Mouse (Mus musculus): ENCODE data around the gene Ubac2. TPM values are rescaled to one million over a fixed set of nuclear protein-coding genes. Genes with fewer than 3 reads are reported as not detected.

Gene Ubac2
- polyA plus RNA-seq, 1 experiment from 2014 or later, result 67.3 TPM

- no peaks in the 10 kb centered on the region for H3K9me3 ChIP-seq (replicated peaks)
- no peak overlapping the region for H3K4me3 ChIP-seq (replicated peaks)
- no peaks in the 10 kb centered on the region for H3K27me3 ChIP-seq
- H3K36me3 ChIP-seq, result peaks cover 16% of the 10 kb centered on the region; the same call in 1 of the 2 replicates
- no peak overlapping the region for H3K4me2 ChIP-seq (replicated peaks)
- 90% methylated on average over 13 of the region's 13 CpGs for WGBS
- H3K9ac ChIP-seq, result no peak overlapping the region
- H3K27ac ChIP-seq (replicated peaks), result no peak overlapping the region
- no peak for ATAC-seq (ENCODE audit: insufficient number of reproducible peaks, low FRiP score, low TSS enrichment, low read depth)
- H3K4me1 ChIP-seq, result no peaks in the 10 kb centered on the region
Measured at GRCm38 (mm10) chr14:121992395-121993280, 114.2 kb downstream of the Ubac2 start.

GRCm38 (mm10) chr14:121993616-121994015 is 115.2 kb downstream of the Ubac2 start:
- no peak overlapping the region for H3K4me2 ChIP-seq (replicated peaks)
- no peak for ATAC-seq (ENCODE audit: insufficient number of reproducible peaks, low FRiP score, low TSS enrichment, low read depth)
- no peak overlapping the region for H3K9ac ChIP-seq
- no peaks in the 10 kb centered on the region for H3K9me3 ChIP-seq (replicated peaks)
- H3K27ac ChIP-seq (replicated peaks), result no peak overlapping the region
- H3K36me3 ChIP-seq, result peaks cover 18% of the 10 kb centered on the region; the same call in 1 of the 2 replicates
- WGBS, result 89% methylated on average over 4 of the region's 4 CpGs
- H3K4me1 ChIP-seq, result no peaks in the 10 kb centered on the region
- H3K4me3 ChIP-seq (replicated peaks), result no peak overlapping the region
- no peaks in the 10 kb centered on the region for H3K27me3 ChIP-seq

GRCm38 (mm10) chr14:121994171-121994700 is 115.8 kb downstream of the Ubac2 start:
- peaks cover 18% of the 10 kb centered on the region; the same call in 1 of the 2 replicates for H3K36me3 ChIP-seq
- no peaks in the 10 kb centered on the region for H3K27me3 ChIP-seq
- no peak overlapping the region for H3K4me2 ChIP-seq (replicated peaks)
- no peaks in the 10 kb centered on the region for H3K4me1 ChIP-seq
- no peaks in the 10 kb centered on the region for H3K9me3 ChIP-seq (replicated peaks)
- ATAC-seq (ENCODE audit: insufficient number of reproducible peaks, low FRiP score, low TSS enrichment, low read depth), result no peak
- no peak overlapping the region for H3K4me3 ChIP-seq (replicated peaks)
- no peak overlapping the region for H3K27ac ChIP-seq (replicated peaks)
- no peak overlapping the region for H3K9ac ChIP-seq
- 93% methylated on average over 17 of the region's 17 CpGs for WGBS

GRCm38 (mm10) chr14:121994846-121995556 is 116.6 kb downstream of the Ubac2 start:
- no peak for ATAC-seq (ENCODE audit: insufficient number of reproducible peaks, low FRiP score, low TSS enrichment, low read depth)
- H3K27ac ChIP-seq (replicated peaks), result no peak overlapping the region
- no peak overlapping the region for H3K9ac ChIP-seq
- no peaks in the 10 kb centered on the region for H3K9me3 ChIP-seq (replicated peaks)
- H3K4me1 ChIP-seq, result no peaks in the 10 kb centered on the region
- H3K4me3 ChIP-seq (replicated peaks), result no peak overlapping the region
- H3K4me2 ChIP-seq (replicated peaks), result no peak overlapping the region
- WGBS, result 91% methylated on average over 7 of the region's 7 CpGs
- H3K36me3 ChIP-seq, result peaks cover 18% of the 10 kb centered on the region; the same call in 1 of the 2 replicates
- H3K27me3 ChIP-seq, result no peaks in the 10 kb centered on the region

- no peak overlapping the region for H3K4me2 ChIP-seq (replicated peaks)
- H3K4me1 ChIP-seq, result no peaks in the 10 kb centered on the region
- no peak overlapping the region for H3K4me3 ChIP-seq (replicated peaks)
- H3K9me3 ChIP-seq (replicated peaks), result no peaks in the 10 kb centered on the region
- no peak for ATAC-seq (ENCODE audit: insufficient number of reproducible peaks, low FRiP score, low TSS enrichment, low read depth)
- no peaks in the 10 kb centered on the region for H3K27me3 ChIP-seq
- H3K9ac ChIP-seq, result no peak overlapping the region
- 96% methylated on average over 1 of the region's 1 CpGs for WGBS
- no peak overlapping the region for H3K27ac ChIP-seq (replicated peaks)
- peaks cover 18% of the 10 kb centered on the region; the same call in 1 of the 2 replicates for H3K36me3 ChIP-seq
Measured at GRCm38 (mm10) chr14:121995557-121995870, 117.1 kb downstream of the Ubac2 start.

- no peaks in the 10 kb centered on the region for H3K9me3 ChIP-seq (replicated peaks)
- 89% methylated on average over 8 of the region's 8 CpGs for WGBS
- no peak overlapping the region for H3K27ac ChIP-seq (replicated peaks)
- H3K4me2 ChIP-seq (replicated peaks), result no peak overlapping the region
- no peak for ATAC-seq (ENCODE audit: insufficient number of reproducible peaks, low FRiP score, low TSS enrichment, low read depth)
- H3K9ac ChIP-seq, result no peak overlapping the region
- H3K4me3 ChIP-seq (replicated peaks), result no peak overlapping the region
- H3K27me3 ChIP-seq, result no peaks in the 10 kb centered on the region
- no peaks in the 10 kb centered on the region for H3K4me1 ChIP-seq
- H3K36me3 ChIP-seq, result peaks cover 18% of the 10 kb centered on the region; the same call in 1 of the 2 replicates
Measured at GRCm38 (mm10) chr14:121996786-121997185, 118.4 kb downstream of the Ubac2 start.

GRCm38 (mm10) chr14:121999455-121999854 is 121.0 kb downstream of the Ubac2 start:
- no peak overlapping the region for H3K9ac ChIP-seq
- H3K4me2 ChIP-seq (replicated peaks), result no peak overlapping the region
- no peak overlapping the region for H3K4me3 ChIP-seq (replicated peaks)
- no peak for ATAC-seq (ENCODE audit: insufficient number of reproducible peaks, low FRiP score, low TSS enrichment, low read depth)
- no peaks in the 10 kb centered on the region for H3K27me3 ChIP-seq
- H3K27ac ChIP-seq (replicated peaks), result no peak overlapping the region
- no peaks in the 10 kb centered on the region for H3K9me3 ChIP-seq (replicated peaks)
- WGBS, result 78% methylated on average over 8 of the region's 8 CpGs
- H3K36me3 ChIP-seq, result 0 out of 2 replicates have a peak, but pooled peaks cover 14% of the 10 kb centered on the region
- H3K4me1 ChIP-seq, result no peaks in the 10 kb centered on the region

GRCm38 (mm10) chr14:122000346-122001105 is 122.1 kb downstream of the Ubac2 start:
- H3K4me2 ChIP-seq (replicated peaks), result no peak overlapping the region
- no peaks in the 10 kb centered on the region for H3K9me3 ChIP-seq (replicated peaks)
- 93% methylated on average over 17 of the region's 17 CpGs for WGBS
- no peak overlapping the region for H3K4me3 ChIP-seq (replicated peaks)
- H3K9ac ChIP-seq, result no peak overlapping the region
- no peaks in the 10 kb centered on the region for H3K27me3 ChIP-seq
- ATAC-seq (ENCODE audit: insufficient number of reproducible peaks, low FRiP score, low TSS enrichment, low read depth), result no peak
- H3K27ac ChIP-seq (replicated peaks), result no peak overlapping the region
- no peaks in the 10 kb centered on the region for H3K4me1 ChIP-seq
- H3K36me3 ChIP-seq, result 0 out of 2 replicates have a peak, but pooled peaks cover 14% of the 10 kb centered on the region

GRCm38 (mm10) chr14:122002224-122002623 is 123.8 kb downstream of the Ubac2 start:
- H3K4me3 ChIP-seq (replicated peaks), result no peak overlapping the region
- WGBS, result 90% methylated on average over 7 of the region's 7 CpGs
- ATAC-seq (ENCODE audit: insufficient number of reproducible peaks, low FRiP score, low TSS enrichment, low read depth), result no peak

GRCm38 (mm10) chr14:122003812-122004211 is 125.4 kb downstream of the Ubac2 start:
- Histone ChIP-seq H3K4me1 (no peaks in the 10 kb centered on the region), H3K27ac (replicated peaks) (no peak overlapping the region)
- no peak for ATAC-seq (ENCODE audit: insufficient number of reproducible peaks, low FRiP score, low TSS enrichment, low read depth)

More at GRCm38 (mm10) chr14:122002224-122002623, 123.8 kb downstream of the Ubac2 start:
- Histone ChIP-seq H3K27ac (replicated peaks) (no peak overlapping the region), H3K9me3 (replicated peaks) (no peaks in the 10 kb centered on the region), H3K27me3 (no peaks in the 10 kb centered on the region), H3K36me3 (0 out of 2 replicates have a peak, but pooled peaks cover 3% of the 10 kb centered on the region), H3K9ac (no peak overlapping the region), H3K4me2 (replicated peaks) (no peak overlapping the region), H3K4me1 (no peaks in the 10 kb centered on the region)

GRCm38 (mm10) chr14:122008261-122008660 is 129.8 kb downstream of the Ubac2 start:
- H3K36me3 ChIP-seq, result peaks cover 7% of the 10 kb centered on the region
- no peak overlapping the region for H3K9ac ChIP-seq
- H3K9me3 ChIP-seq (replicated peaks), result no peaks in the 10 kb centered on the region
- WGBS, result 83% methylated on average over 4 of the region's 4 CpGs
- no peak overlapping the region for H3K4me3 ChIP-seq (replicated peaks)
- H3K4me2 ChIP-seq (replicated peaks), result no peak overlapping the region
- H3K27ac ChIP-seq (replicated peaks), result no peak overlapping the region
- no peaks in the 10 kb centered on the region for H3K4me1 ChIP-seq
- no peaks in the 10 kb centered on the region for H3K27me3 ChIP-seq
- ATAC-seq (ENCODE audit: insufficient number of reproducible peaks, low FRiP score, low TSS enrichment, low read depth), result no peak

More at GRCm38 (mm10) chr14:122003812-122004211, 125.4 kb downstream of the Ubac2 start:
- Histone ChIP-seq H3K36me3 (no peaks in the 10 kb centered on the region; the same call in 1 of the 2 replicates), H3K4me2 (replicated peaks) (no peak overlapping the region), H3K9ac (no peak overlapping the region), H3K4me3 (replicated peaks) (no peak overlapping the region), H3K9me3 (replicated peaks) (no peaks in the 10 kb centered on the region), H3K27me3 (no peaks in the 10 kb centered on the region)
